Mouse (Mus musculus) heart, adult 9 months (tissue): Measurements from ENCODE around the gene Nxnl2.
"Not testable (repeated sequence)": the region's sequence is repeated elsewhere in the genome, so short reads cannot be mapped to it uniquely, and the experiment has no call there.

Source experiments
- DNase-seq, 2 experiments: peaks; one replicate each; pipeline ENCODE4 v3.0.0; 2022; ENCODE audit warnings: low spot score in 2 of 2

Nxnl2 gene

GRCm38 (mm10) chr13:51179362-51179761 is 8.5 kb downstream of the Nxnl2 start:
- DNase-seq = no peak

- DNase-seq = no peak
These were observed 11.4 kb downstream of the Nxnl2 start for GRCm38 (mm10) chr13:51182236-51182635.

- DNase-seq = no peak
These were observed 14.1 kb downstream of the Nxnl2 start for GRCm38 (mm10) chr13:51184896-51185295.

GRCm38 (mm10) chr13:51190336-51190735 is 19.5 kb downstream of the Nxnl2 start:
- no peak for DNase-seq

GRCm38 (mm10) chr13:51191416-51192140 is 20.8 kb downstream of the Nxnl2 start:
- DNase-seq = peak in 1 of 2 experiments; percentile 36

- DNase-seq = no peak
These were observed 23.1 kb downstream of the Nxnl2 start for GRCm38 (mm10) chr13:51193893-51194292.

GRCm38 (mm10) chr13:51197699-51198098 is 26.9 kb downstream of the Nxnl2 start:
- no peak for DNase-seq

- DNase-seq = peak; percentile 46 to 75
These were observed 27.4 kb downstream of the Nxnl2 start for GRCm38 (mm10) chr13:51198186-51198585.

- not testable (repeated sequence) for DNase-seq
These were observed 31.4 kb downstream of the Nxnl2 start for GRCm38 (mm10) chr13:51201985-51202843.

GRCm38 (mm10) chr13:51202844-51203173 is 32.0 kb downstream of the Nxnl2 start:
- peak; percentile 44 to 51 for DNase-seq

GRCm38 (mm10) chr13:51203467-51203866 is 32.6 kb downstream of the Nxnl2 start:
- DNase-seq = no peak

GRCm38 (mm10) chr13:51204081-51204480 is 33.3 kb downstream of the Nxnl2 start:
- not testable (repeated sequence) for DNase-seq

- no peak for DNase-seq
These were observed 37.1 kb downstream of the Nxnl2 start for GRCm38 (mm10) chr13:51207965-51208364.

GRCm38 (mm10) chr13:51208378-51209100 is 37.7 kb downstream of the Nxnl2 start:
- no peak for DNase-seq

GRCm38 (mm10) chr13:51210639-51211038 is 39.8 kb downstream of the Nxnl2 start:
- no peak for DNase-seq

- DNase-seq = no peak
These were observed 43.9 kb downstream of the Nxnl2 start for GRCm38 (mm10) chr13:51214746-51215145.

GRCm38 (mm10) chr13:51220897-51221296 is 50.1 kb downstream of the Nxnl2 start:
- no peak for DNase-seq

GRCm38 (mm10) chr13:51221425-51222160 is 50.8 kb downstream of the Nxnl2 start:
- no peak for DNase-seq
